Mouse (Mus musculus): ENCODE measurements around the gene Eif3k.

Gene Eif3k

GRCm38 (mm10) chr7:28959505-28960045, 22.1 kb downstream of the Eif3k start:
- no peak for DNase-seq (ENCODE audit: low spot score in 2 of 2)

DNA sequence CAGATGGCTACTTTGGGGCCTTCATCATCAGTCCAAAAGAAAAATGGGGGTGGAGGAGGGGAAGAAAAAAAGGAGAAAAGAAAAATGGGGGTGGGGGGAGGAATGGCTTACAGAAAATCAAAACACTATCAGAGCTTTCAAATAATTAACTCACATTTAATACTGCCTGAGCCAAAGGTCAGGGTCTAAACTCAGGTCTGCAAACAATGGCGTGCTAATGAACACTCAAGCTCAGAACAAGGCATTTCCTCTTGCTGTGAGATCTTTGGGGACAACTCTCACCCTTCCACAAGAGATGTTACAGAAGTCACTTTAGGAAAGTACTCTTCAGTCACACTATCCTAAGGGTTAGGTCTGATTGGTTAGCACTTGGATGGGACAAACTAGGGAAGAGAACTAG, 22.9 kb downstream of the Eif3k start:
- no peak for DNase-seq (ENCODE audit: low spot score in 2 of 2)

DNA sequence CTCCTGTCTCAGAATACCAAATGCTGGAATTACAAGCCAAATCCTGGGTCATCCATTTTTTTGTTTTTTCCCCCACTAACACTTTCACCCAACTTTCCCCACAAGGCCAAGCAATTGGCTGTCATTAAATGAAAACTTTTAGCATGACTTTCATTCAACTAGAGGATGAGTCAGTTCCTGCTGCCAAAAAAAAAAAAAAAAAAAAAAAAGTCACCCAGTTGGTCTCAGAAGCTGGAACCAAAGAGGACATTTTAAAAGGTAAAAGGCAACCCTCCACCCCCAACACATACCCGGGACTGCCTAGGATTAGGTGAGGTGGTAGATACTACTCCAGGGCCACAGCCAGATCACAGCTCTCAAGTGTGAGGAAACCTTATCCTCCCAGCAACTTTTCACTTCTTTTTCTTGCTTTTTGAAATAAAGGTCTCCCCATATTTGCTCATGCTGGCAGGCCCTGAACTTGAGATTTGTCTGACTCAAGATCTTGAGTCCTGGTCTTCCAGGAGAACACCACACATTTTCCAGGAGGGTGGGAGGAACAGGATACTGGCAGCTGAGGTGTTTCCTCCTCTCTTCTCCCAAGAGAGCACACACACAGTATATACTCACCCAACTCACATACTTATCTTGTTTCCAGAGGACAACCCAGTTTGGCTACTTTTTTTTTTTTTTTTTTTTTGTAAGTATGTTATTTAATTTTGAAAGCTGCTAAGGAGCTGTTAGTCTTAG, 23.5 kb downstream of the Eif3k start:
- DNase-seq (ENCODE audit: low spot score in 2 of 2) = no peak

DNA sequence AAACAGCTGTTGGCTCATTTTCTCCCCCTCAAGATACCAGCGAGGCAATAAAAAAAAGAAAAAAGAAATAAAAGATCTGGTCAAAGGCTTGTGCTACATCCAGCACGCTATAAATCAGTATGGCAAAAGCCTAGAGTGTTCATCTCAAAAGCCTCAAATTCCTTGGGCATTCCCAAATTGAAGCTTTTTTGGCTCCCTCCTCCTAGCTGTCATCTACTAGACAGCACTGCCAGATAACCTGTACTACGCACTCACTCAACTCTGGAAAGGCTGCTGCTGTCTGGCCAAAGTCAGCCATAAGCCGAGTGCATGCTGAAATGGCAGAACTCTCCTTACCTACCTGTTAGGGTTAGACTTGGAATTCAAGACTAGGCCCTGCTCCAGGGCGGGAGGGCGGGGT, 24.4 kb downstream of the Eif3k start:
- no peak for DNase-seq (ENCODE audit: low spot score in 2 of 2)

- no peak for DNase-seq (ENCODE audit: low spot score in 2 of 2)
Observed at GRCm38 (mm10) chr7:28956270-28956669, 25.4 kb downstream of the Eif3k start.

GRCm38 (mm10) chr7:28955295-28955897, 26.3 kb downstream of the Eif3k start:
- DNase-seq (ENCODE audit: low spot score in 2 of 2) = no peak

DNA sequence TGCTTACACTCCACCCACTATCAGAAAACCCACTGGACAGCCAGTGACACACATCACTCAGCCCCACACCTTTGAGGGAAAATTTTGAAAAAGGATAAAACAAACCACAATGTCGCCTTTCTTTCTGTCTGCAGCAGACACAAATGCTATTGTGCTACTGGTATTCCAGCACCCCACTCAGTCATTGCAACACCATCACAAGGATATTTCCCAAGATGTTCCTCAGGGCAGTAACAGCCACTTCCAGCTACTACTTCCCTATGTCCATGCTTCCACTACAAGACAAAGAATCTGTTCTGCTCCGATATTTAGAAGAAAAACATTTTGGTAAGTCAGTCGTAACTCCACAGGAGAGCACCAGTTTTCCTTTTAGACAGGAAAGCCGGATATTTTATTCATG, 26.9 kb downstream of the Eif3k start:
- DNase-seq (ENCODE audit: low spot score in 2 of 2) = no peak

- DNase-seq (ENCODE audit: low spot score in 2 of 2) = no peak
Observed at GRCm38 (mm10) chr7:28953476-28954376, 27.9 kb downstream of the Eif3k start.

GRCm38 (mm10) chr7:28952786-28953185, 28.9 kb downstream of the Eif3k start:
- no peak for DNase-seq (ENCODE audit: low spot score in 2 of 2)

DNA sequence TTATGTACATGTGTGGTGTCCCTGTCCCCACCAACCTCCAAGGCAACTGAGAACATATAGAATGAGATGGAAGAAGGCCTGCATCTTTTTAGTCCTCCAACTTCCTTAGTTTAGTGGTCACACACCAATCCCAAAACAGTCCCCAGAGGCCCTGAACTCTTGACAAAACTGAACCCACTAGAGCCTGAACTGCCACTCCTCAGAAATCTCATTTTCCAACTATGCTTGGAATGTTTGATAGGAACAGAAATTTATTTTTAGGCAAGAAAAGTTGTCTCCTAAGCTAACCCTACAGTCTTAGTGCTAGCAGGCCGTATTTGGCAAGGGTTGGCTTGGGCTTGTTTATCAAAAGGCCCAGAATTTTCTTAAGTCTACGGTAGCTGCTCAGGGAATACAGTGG, 29.9 kb downstream of the Eif3k start:
- no peak for DNase-seq (ENCODE audit: low spot score in 2 of 2)

- DNase-seq (ENCODE audit: low spot score in 2 of 2) = no peak
Observed at GRCm38 (mm10) chr7:28950346-28951037, 31.2 kb downstream of the Eif3k start.

GRCm38 (mm10) chr7:28949298-28949697, 32.4 kb downstream of the Eif3k start:
- no peak for DNase-seq (ENCODE audit: low spot score in 2 of 2)

GRCm38 (mm10) chr7:28948746-28949145, 32.9 kb downstream of the Eif3k start:
- DNase-seq (ENCODE audit: low spot score in 2 of 2) = no peak

DNA sequence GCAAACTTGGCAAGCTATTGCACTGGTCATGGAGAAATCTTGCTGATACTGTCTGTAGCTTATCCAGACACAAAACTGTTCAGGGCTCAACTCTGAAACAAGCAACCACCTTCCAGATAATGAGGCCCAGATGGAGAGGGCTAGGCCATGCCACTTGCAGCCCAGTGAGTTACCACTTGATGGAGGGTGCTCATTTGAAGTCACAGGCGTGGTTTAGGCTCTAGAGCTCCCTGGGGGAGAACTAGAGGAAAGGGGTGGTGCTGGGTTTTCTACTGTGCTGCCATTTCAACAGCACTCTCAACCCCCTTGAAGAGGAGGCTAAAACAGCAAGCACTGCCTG, 35.4 kb downstream of the Eif3k start:
- no peak for DNase-seq (ENCODE audit: low spot score in 2 of 2)

GRCm38 (mm10) chr7:28945416-28946270, 36.0 kb downstream of the Eif3k start:
- DNase-seq (ENCODE audit: low spot score in 2 of 2) = no peak

DNA sequence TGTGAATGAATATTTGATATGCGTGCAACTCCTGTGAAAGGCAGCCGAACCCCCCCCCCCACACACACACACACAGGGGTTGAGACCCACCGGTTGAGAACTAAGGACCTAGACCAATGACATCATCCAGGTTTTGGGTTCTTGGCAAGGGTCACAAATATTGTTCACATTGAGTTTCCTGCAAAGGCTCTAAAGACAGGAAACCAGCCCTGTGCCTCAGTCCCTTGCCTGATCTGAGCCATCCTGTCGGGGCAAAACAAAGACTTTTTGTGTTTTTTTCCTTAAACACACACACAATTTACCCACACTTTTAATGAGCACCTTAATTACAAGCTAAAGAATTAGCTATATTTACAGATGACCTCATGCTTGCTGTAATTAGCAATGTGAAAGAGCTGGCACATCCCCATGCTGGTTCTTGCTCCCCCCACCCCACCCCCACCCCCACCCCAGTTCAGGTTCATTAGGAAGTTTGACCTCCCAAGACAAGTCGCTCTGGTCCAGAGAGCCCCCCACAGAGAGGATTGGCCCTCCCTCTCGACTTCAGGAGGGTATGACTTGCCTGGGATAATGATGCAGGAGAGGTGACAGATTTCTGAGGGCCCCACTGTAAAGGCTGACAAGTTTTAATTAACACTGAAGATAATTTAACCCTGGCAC, 36.8 kb downstream of the Eif3k start:
- DNase-seq (ENCODE audit: low spot score in 2 of 2) = no peak

DNA sequence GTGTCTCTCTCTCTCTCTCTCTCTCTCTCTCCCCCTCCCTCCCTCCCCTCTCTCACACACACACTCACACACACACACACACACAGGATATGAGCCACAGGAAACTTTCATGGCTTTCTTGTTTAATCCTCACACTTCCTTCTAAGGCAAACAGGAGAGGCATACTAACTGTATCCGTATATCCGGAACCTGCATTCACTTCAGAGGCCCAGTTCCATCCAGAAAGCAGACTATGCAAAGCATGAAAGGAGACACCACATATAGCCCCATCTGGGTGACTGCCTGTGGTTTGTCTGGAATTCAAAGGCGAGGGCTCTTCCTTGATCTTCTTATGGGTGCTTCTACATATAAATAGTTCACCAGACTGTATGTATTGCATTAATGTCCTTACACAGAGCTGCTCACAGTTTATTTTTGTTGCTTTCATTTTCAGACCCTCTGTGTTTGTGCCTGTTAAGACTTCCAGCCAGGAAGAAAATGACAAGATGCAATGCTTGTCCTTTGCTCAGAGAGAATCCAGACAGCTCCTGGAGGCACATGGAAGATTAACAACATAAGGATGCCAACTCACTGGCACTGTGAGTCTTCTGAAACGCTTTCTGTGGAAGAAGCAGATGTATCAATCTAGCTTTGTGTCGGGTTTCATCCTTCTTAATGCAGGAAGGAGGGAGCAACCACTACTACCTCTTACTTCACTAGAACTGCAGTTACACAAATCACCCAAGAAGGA, 38.0 kb downstream of the Eif3k start:
- no peak for DNase-seq (ENCODE audit: low spot score in 2 of 2)

DNA sequence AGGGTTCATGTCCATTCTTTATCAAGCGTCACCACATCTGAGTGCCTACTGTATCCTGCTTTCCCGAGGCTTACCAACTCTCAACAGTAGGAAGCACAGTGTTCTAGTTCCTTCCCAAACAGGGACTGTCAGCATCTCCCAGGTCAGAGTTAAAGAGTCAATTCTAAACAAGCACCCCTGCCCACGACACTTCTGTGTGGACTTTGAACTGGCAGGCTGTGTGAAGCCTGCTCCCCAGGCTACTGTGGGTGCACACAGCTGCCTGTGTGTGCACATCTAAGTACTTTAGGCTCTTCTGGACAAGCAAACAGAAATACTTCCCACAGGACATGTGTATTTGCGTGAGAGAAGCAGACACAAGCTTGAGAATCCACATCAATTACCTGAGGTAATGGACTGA, 40.1 kb downstream of the Eif3k start:
- no peak for DNase-seq (ENCODE audit: low spot score in 2 of 2)

- DNase-seq (ENCODE audit: low spot score in 2 of 2) = no peak
Observed at GRCm38 (mm10) chr7:28941129-28941528, 40.5 kb downstream of the Eif3k start.
